In genomic region chr3:41501639-41502038, GRCm38 (mm10) we compare ENCODE assay signal across 7 mouse cellular contexts. TPM values are rescaled to one million over a fixed set of nuclear protein-coding genes. Genes with fewer than 3 reads are reported as not detected.
A peak's percentile ranks its signal among the peaks of the same experiment; 100 is the strongest.
DNase-seq lines count a peak whose midpoint lies in the region; ATAC-seq lines count a peak whose summit lies in the region.
"Not testable (repeated sequence)": the region's sequence is repeated elsewhere in the genome, so short reads cannot be mapped to it uniquely, and the experiment has no call there.

No protein-coding gene starts in this region.

- peak; percentile 99 for ATAC-seq in granulocyte monocyte progenitor cell, adult 5-6 weeks (replicated peaks; ENCODE audit: poor library complexity, severe bottlenecking)
- ATAC-seq in megakaryocyte, adult 5-6 weeks (ENCODE audit: poor library complexity, severe bottlenecking) = peak; percentile 90
- peak; percentile 96 for ATAC-seq in megakaryocyte progenitor cell, adult 5-6 weeks (replicated peaks; ENCODE audit: poor library complexity)
- peak; percentile 63; the same call in 1 of the 2 replicates for ATAC-seq in monocyte, adult 5-6 weeks (replicated peaks; ENCODE audit: insufficient number of reproducible peaks, low FRiP score, low TSS enrichment, poor library complexity, severe bottlenecking)

- H3K4me3 ChIP-seq in heart, embryonic 10.5 days = not testable (repeated sequence)

- WGBS in heart, embryonic 10.5 days = 50% methylated on average over 6 of the region's 6 CpGs

- H3K27me3 ChIP-seq in heart, embryonic 10.5 days (ENCODE audit: insufficient read depth, poor library complexity, severe bottlenecking) = not testable (repeated sequence)

- not testable (repeated sequence) for H3K9me3 ChIP-seq in heart, embryonic 10.5 days

- not testable (repeated sequence) for H3K36me3 ChIP-seq in heart, embryonic 10.5 days

- DNase-seq in 3134 (ENCODE audit: extremely low read depth, insufficient read length, low spot score) = peak; percentile 27
- peak; percentile 11 to 17 for DNase-seq in B cell, adult 2 months
- DNase-seq in heart, embryonic 10.5 days (ENCODE audit: low spot score) = peak; percentile 20

- not testable (repeated sequence) for H3K4me1 ChIP-seq in heart, embryonic 10.5 days

- H3K27ac ChIP-seq in heart, embryonic 10.5 days = not testable (repeated sequence)

RNA-seq across cellular contexts. Expression of gene Jade1, which starts 53.9 kb away (rescaled TPM):
- 32.6 and 53.3 TPM in 2 replicates for total RNA-seq in granulocyte monocyte progenitor cell, adult 5-6 weeks (2014; fragmentation: Nextera tagmentation)
- 38.8 and 72.7 TPM in 2 replicates for total RNA-seq in granulocyte monocyte progenitor cell, adult 5-6 weeks (2017)
- 13.1 and 17.8 TPM in 2 replicates for polyA plus RNA-seq in heart, embryonic 10.5 days (2016; fragmentation: Nextera tagmentation; extraction: Ambion mirVana)
- total RNA-seq in megakaryocyte, adult 5-6 weeks (2015) = 23.4 and 26.5 TPM in 2 replicates
- 17.7 and 20.4 TPM in 2 replicates for total RNA-seq in megakaryocyte, adult 5-6 weeks (2017)
- total RNA-seq in megakaryocyte progenitor cell, adult 5-6 weeks (2015) = 45.3 and 47.8 TPM in 2 replicates
- total RNA-seq in megakaryocyte progenitor cell, adult 5-6 weeks (2017) = 34.6 and 38.7 TPM in 2 replicates
- total RNA-seq in monocyte, adult 5-6 weeks (2017) = 16.5 to 22.5 TPM (median 18.4 TPM) in 3 replicates
